Mouse (Mus musculus) lung, postnatal 14 days (tissue): ENCODE data around the gene Ifng.
"Not testable (repeated sequence)": the region's sequence is repeated elsewhere in the genome, so short reads cannot be mapped to it uniquely, and the experiment has no call there.

Experiments used
- DNase-seq: peaks from one replicate; pipeline ENCODE4 v3.0.0; 2021

The Ifng gene

GRCm38 (mm10) chr10:118440742-118441240, at the start of gene Ifng:
Gene Ifng (plus strand): TSS chr10:118441046.
- no peak for DNase-seq

- DNase-seq = no peak
These were observed 40.9 kb upstream of the Ifng start for GRCm38 (mm10) chr10:118399917-118400316.

- no peak for DNase-seq
These were observed 34.2 kb upstream of the Ifng start for GRCm38 (mm10) chr10:118406463-118407221.

GRCm38 (mm10) chr10:118411377-118411776, 29.5 kb upstream of the Ifng start:
- DNase-seq = no peak

GRCm38 (mm10) chr10:118412774-118413173, 28.1 kb upstream of the Ifng start:
- DNase-seq = no peak

- DNase-seq = no peak
These were observed 21.8 kb upstream of the Ifng start for GRCm38 (mm10) chr10:118419000-118419425.

GRCm38 (mm10) chr10:118420896-118421295, 19.9 kb upstream of the Ifng start:
- DNase-seq = no peak

GRCm38 (mm10) chr10:118435501-118435900, 5.3 kb upstream of the Ifng start:
- DNase-seq = no peak

- peak; percentile 9 for DNase-seq
These were observed 1.1 kb downstream of the Ifng start for GRCm38 (mm10) chr10:118441898-118442297.

GRCm38 (mm10) chr10:118442999-118443398, 2.2 kb downstream of the Ifng start:
- DNase-seq = no peak

- DNase-seq = no peak
These were observed 4.2 kb downstream of the Ifng start for GRCm38 (mm10) chr10:118445021-118445420.

- DNase-seq = no peak
These were observed 4.7 kb downstream of the Ifng start for GRCm38 (mm10) chr10:118445502-118445901.

GRCm38 (mm10) chr10:118445978-118446377, 5.1 kb downstream of the Ifng start:
- no peak for DNase-seq

GRCm38 (mm10) chr10:118451747-118452146, 10.9 kb downstream of the Ifng start:
- no peak for DNase-seq

- DNase-seq = no peak
These were observed 17.9 kb downstream of the Ifng start for GRCm38 (mm10) chr10:118458729-118459128.

GRCm38 (mm10) chr10:118461126-118461767, 20.4 kb downstream of the Ifng start:
- no peak for DNase-seq

- DNase-seq = peak; percentile 44
These were observed 25.6 kb downstream of the Ifng start for GRCm38 (mm10) chr10:118466481-118466880.

GRCm38 (mm10) chr10:118469047-118469446, 28.2 kb downstream of the Ifng start:
- no peak for DNase-seq

GRCm38 (mm10) chr10:118470296-118470957, 29.6 kb downstream of the Ifng start:
- no peak for DNase-seq

- not testable (repeated sequence) for DNase-seq
These were observed 32.0 kb downstream of the Ifng start for GRCm38 (mm10) chr10:118472846-118473245.

- no peak for DNase-seq
These were observed 35.9 kb downstream of the Ifng start for GRCm38 (mm10) chr10:118476696-118477095.

- DNase-seq = no peak
These were observed 36.5 kb downstream of the Ifng start for GRCm38 (mm10) chr10:118477297-118477696.

GRCm38 (mm10) chr10:118479244-118479643, 38.4 kb downstream of the Ifng start:
- no peak for DNase-seq

- DNase-seq = no peak
These were observed 39.3 kb downstream of the Ifng start for GRCm38 (mm10) chr10:118480118-118480517.
